Mouse (Mus musculus) stomach, embryonic 14.5 days (tissue): ENCODE data around the gene Disc1. TPM values are rescaled to one million over a fixed set of nuclear protein-coding genes. Genes with fewer than 3 reads are reported as not detected.

ENCODE experiments used
- ATAC-seq: fragments of 200-750 bp; cut with Nextera tagmentation; 2 replicates; pipeline ENCODE4 v1.8.0; 2017; ENCODE audit warnings: low read depth, moderate TSS enrichment; ENCODE audit not compliant: insufficient number of reproducible peaks, insufficient read depth, low FRiP score
- H3K27ac ChIP-seq: fragments of 300-500 bp; sonication (generic); 2 replicates; pipeline ENCODE4 v1.5.1; 2014; ENCODE audit warnings: mild to moderate bottlenecking, low read length, moderate library complexity, mixed read lengths
- H3K27me3 ChIP-seq: fragments of 300-500 bp; sonication (generic); 2 replicates; pipeline ENCODE4 v1.6.1; 2014; ENCODE audit warnings: low read length, control low read depth, mixed read lengths; ENCODE audit not compliant: control insufficient read depth, insufficient read depth
- H3K36me3 ChIP-seq: fragments of 300-500 bp; sonication (generic); 2 replicates; pipeline ENCODE4 v1.6.1; 2014; ENCODE audit warnings: mild to moderate bottlenecking, control low read depth, low read length, moderate library complexity, mixed read lengths; ENCODE audit not compliant: control insufficient read depth, insufficient read depth
- H3K4me1 ChIP-seq: fragments of 300-500 bp; sonication (generic); 2 replicates; pipeline ENCODE4 v1.6.1; 2014; ENCODE audit warnings: low read length, control low read depth, mixed read lengths; ENCODE audit not compliant: control insufficient read depth, insufficient read depth
- H3K4me2 ChIP-seq: fragments of 300-500 bp; sonication (generic); replicated peaks from 2 replicates; pipeline ENCODE4 v1.6.1; 2014; ENCODE audit warnings: low read depth, low read length, control low read depth
- H3K4me3 ChIP-seq: fragments of 300-500 bp; sonication (generic); 2 replicates; pipeline ENCODE4 v1.5.1; 2014; ENCODE audit warnings: low read depth, low read length, control low read depth
- H3K9ac ChIP-seq: fragments of 300-500 bp; sonication (generic); replicated peaks from 2 replicates; pipeline ENCODE4 v1.6.1; 2014; ENCODE audit warnings: low read depth, mild to moderate bottlenecking, control low read depth, low read length, moderate library complexity, mixed read lengths
- H3K9me3 ChIP-seq: fragments of 300-500 bp; sonication (generic); 2 replicates; pipeline ENCODE4 v1.6.1; 2016; ENCODE audit warnings: low read depth, low read length, control low read depth; ENCODE audit not compliant: control insufficient read depth
- WGBS: fragments of 180-500 bp; shearing (Covaris S2); extraction: QIAGEN DNeasy Blood & Tissue Kit; methylation state at CpG from one replicate; pipeline ENCODE4 v1.1.7; 2014; 5-methylcytosine and 5-hydroxymethylcytosine counted together
- polyA plus RNA-seq: library from polyadenylated mRNA; unstranded; fragments of >200 nt; fragmentation: Nextera tagmentation; extraction: Ambion mirVana; gene quantifications from 2 replicates; pipeline ENCODE4 v1.2.1, GENCODE M21; 2014

Disc1 gene
- polyA plus RNA-seq, 1 experiment from 2014 or later = 3.0 TPM

DNA sequence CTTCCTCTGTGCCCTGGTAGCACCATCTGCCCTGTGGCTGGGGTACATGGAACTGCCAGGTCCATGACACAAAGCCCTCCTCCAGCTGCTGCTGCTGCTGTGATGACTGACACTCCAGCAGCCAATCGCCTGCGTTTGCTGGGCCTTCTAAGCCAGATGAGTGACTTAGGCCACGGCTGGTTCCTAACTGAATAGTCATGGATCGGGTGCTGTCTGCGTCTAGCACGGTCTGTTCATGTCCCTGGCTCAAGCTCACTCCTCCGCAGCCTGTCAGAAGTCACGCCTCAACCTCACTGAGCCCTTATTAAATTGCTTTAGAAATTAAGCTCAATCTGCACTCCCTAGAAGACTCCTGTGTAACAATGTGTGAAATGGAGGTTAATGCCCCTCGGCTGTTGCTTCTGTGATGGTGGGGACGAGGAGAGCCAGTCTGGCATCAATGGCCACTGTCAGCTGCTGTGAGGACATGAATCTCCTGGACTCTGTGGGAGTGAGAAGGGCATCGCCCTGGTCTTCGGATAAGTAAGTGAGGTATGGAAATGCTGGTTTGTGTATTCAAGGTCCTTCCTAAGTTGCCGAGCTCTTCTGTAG is 146.4 kb downstream of the Disc1 start:
- Histone ChIP-seq H3K9ac (no peak overlapping the region), H3K4me3 (no peak overlapping the region), H3K9me3 (no peaks in the 10 kb centered on the region), H3K4me1 (no peaks in the 10 kb centered on the region), H3K4me2 (no peak overlapping the region), H3K36me3 (no peaks in the 10 kb centered on the region), H3K27me3 (no peaks in the 10 kb centered on the region), H3K27ac (no peak overlapping the region)
- WGBS = 81% methylated on average over 13 of the region's 13 CpGs
- ATAC-seq = no peak

DNA sequence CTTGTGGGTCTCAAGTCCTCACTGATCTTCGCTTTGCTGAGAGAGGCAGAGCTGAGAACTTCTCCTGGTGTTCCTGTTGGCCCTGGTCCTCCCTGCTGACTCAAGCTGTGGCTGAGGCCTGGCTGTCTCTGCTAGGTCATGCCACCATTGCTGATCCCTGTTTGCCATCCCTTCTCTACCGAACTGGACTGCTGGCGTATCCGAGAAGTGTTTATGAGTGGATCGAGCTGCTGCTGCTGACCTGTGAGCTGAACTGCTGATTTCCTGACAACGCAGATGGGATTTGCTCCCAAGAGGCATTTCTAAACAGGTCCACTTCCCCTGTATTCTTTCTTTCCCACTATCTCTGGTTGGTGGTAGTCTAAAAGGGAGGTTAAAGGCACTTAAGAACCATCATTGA is 147.7 kb downstream of the Disc1 start:
- H3K36me3 ChIP-seq = no peaks in the 10 kb centered on the region
- H3K4me2 ChIP-seq = no peak overlapping the region
- no peaks in the 10 kb centered on the region for H3K4me1 ChIP-seq
- no peaks in the 10 kb centered on the region for H3K27me3 ChIP-seq
- H3K9me3 ChIP-seq = no peaks in the 10 kb centered on the region
- H3K4me3 ChIP-seq = no peak overlapping the region
- H3K9ac ChIP-seq = no peak overlapping the region
- H3K27ac ChIP-seq = no peak overlapping the region
- 73% methylated on average over 6 of the region's 6 CpGs for WGBS
- ATAC-seq = no peak

DNA sequence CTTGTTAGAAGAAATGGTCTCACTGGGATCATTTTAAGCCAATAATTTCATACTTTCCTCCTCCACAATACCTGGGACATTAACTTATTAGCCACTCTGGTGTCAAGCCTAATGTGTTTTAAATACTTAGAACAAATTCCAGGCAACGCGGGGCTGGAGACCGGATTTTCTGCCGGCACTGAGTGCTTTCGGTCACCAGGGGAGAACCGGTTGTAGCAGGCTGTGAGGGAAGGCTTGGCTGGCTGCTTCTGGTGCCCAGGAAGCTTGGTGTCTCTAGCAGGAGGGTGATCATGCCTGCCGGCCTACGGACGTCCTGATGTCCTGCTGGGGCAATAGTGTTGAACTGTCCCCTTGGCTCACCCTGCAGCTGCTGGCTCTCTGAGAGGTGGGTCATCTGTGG is 149.0 kb downstream of the Disc1 start:
- no peak overlapping the region for H3K9ac ChIP-seq
- H3K9me3 ChIP-seq = no peaks in the 10 kb centered on the region
- no peak overlapping the region for H3K4me3 ChIP-seq
- no peaks in the 10 kb centered on the region for H3K36me3 ChIP-seq
- no peak overlapping the region for H3K27ac ChIP-seq
- H3K4me1 ChIP-seq = no peaks in the 10 kb centered on the region
- ATAC-seq = no peak
- H3K27me3 ChIP-seq = no peaks in the 10 kb centered on the region
- WGBS = 73% methylated on average over 9 of the region's 9 CpGs
- H3K4me2 ChIP-seq = no peak overlapping the region

DNA sequence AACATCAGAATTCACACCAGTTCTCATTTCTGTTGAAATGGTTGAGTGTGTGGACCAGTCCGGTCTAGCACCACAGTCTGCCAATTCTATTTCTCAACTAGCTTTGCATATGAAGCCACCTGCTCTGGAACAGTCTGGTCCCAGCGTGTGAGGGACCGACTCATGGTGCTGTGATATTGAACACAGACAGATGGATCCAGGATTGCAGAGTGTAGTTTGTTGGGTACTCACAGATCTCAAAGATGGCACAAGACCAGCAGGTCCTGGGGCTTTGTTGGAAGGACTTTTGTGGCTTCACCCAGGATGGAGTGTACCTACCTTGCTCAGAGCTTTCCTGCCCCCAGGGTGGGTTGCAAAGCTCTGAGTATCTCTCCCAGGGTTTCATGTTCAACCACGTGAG is 151.6 kb downstream of the Disc1 start:
- no peak for ATAC-seq
- Histone ChIP-seq H3K4me2 (no peak overlapping the region), H3K4me3 (no peak overlapping the region), H3K4me1 (no peaks in the 10 kb centered on the region), H3K27me3 (no peaks in the 10 kb centered on the region), H3K9me3 (no peaks in the 10 kb centered on the region), H3K36me3 (no peaks in the 10 kb centered on the region), H3K27ac (no peak overlapping the region), H3K9ac (no peak overlapping the region)
- 94% methylated on average over 4 of the region's 4 CpGs for WGBS

DNA sequence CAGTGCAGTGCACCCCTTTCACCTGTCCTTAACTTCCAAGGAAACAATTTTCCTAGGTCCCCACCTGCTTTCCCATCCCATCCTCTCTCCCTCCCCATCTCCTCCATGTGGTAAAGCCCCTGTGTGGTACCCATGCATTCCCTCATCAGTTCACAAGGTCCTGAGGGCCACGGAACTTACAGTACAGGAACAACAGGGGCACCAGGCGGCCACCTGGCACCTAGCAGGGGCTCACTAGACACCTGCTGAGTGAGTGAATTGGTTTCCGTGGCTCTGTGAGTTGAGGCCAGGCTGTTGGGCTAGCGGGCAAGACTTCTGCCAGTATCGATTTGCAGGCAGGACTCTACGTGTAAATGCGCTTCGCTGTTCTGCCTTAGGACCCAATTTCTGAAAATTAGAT is 152.4 kb downstream of the Disc1 start:
- no peak for ATAC-seq
- Histone ChIP-seq H3K4me2 (no peak overlapping the region), H3K9me3 (no peaks in the 10 kb centered on the region), H3K4me1 (no peaks in the 10 kb centered on the region), H3K4me3 (no peak overlapping the region), H3K27ac (no peak overlapping the region), H3K9ac (no peak overlapping the region), H3K27me3 (no peaks in the 10 kb centered on the region), H3K36me3 (no peaks in the 10 kb centered on the region)
- 72% methylated on average over 8 of the region's 8 CpGs for WGBS

DNA sequence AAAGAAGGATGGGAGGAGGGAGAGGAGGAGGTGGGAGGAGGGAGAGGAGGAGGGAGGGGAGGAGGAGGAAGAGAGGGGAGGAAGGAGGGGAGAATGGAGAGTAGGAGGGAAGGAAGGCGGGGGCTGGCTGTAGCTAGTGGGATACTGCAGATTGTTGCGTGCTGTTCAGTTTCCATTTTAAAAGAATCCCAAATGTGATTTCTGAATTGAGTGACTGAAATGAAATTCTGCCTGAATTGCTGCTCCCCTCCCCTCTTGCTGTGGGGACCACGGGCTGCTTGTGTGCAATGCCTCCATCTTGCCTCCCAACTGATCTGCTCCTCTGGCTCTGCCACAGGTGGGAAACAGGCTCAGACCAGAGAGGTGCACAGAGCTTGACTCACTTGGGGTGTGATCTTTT is 153.0 kb downstream of the Disc1 start:
- 81% methylated on average over 3 of the region's 3 CpGs for WGBS
- Histone ChIP-seq H3K27me3 (no peaks in the 10 kb centered on the region), H3K9me3 (no peaks in the 10 kb centered on the region), H3K4me2 (no peak overlapping the region), H3K36me3 (no peaks in the 10 kb centered on the region), H3K9ac (no peak overlapping the region), H3K4me3 (no peak overlapping the region), H3K4me1 (no peaks in the 10 kb centered on the region), H3K27ac (no peak overlapping the region)
- no peak for ATAC-seq

DNA sequence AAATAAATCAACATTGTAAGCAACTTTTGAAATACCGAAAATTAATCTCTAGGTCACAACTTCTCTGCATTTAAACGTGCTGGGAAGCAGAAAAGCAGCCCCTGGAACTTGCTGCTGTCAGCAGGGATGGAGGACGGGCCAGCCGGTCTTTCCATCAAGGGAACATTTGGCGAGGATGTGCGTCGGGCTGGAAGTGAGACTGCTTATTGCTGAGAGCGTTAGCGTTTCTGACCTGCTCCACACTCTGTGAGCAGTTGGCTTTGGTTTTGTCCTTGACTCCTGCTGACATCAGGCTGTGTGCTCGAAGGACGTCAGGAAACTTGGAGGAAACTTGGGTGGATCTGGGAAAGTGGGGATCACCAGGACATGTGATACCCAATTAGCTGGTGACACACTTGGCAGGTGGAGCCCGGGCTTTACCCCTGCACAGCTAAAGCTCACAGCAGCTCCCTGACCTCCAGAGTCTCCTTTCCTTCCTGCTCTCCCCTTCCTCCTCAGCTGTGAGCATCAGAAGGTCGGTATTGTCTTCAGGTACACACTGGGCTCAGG is 158.7 kb downstream of the Disc1 start:
- H3K9me3 ChIP-seq = no peaks in the 10 kb centered on the region
- 0 out of 2 replicates have a peak, but pooled peaks cover 3% of the 10 kb centered on the region for H3K4me1 ChIP-seq
- H3K4me3 ChIP-seq = no peak overlapping the region
- H3K27me3 ChIP-seq = no peaks in the 10 kb centered on the region
- no peak overlapping the region for H3K4me2 ChIP-seq
- WGBS = 50% methylated on average over 13 of the region's 13 CpGs
- H3K9ac ChIP-seq = no peak overlapping the region
- no peaks in the 10 kb centered on the region for H3K36me3 ChIP-seq
- ATAC-seq = no peak
- no peak overlapping the region for H3K27ac ChIP-seq

DNA sequence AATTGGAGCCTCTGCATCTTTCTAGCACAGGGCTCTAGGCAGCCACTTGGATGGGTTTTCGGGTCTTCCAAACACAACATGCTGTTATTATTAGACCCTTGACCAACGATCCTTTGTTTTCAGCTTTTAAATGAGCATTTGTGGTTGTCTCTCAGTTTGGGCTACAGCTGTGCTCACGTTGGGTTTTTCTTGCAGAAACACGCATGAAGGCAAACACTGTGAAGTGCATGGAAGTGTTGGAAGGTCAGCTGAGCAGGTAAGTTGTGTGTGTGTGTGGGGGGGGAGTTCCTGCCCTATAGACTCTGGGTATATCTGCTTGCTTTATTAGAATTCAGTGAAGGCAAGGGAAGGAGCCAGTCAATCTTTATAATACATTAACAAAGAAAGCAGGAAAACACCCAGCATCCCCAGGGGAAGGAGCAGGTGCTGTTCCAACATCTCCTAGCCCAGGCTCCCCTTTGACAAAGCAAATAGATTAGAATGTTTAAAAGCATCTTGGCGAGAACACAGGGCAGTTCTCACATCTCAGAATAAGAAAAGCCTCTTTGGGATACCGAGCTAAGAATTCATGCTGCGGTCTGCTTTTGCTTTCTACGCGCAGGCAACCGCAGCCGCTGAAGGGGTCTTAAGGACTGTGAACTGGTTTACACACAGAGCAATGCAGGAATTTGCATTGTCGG is 164.0 kb downstream of the Disc1 start:
- H3K9ac ChIP-seq = no peak overlapping the region
- H3K4me3 ChIP-seq = no peak overlapping the region
- no peak for ATAC-seq
- no peaks in the 10 kb centered on the region for H3K9me3 ChIP-seq
- H3K36me3 ChIP-seq = no peaks in the 10 kb centered on the region
- peaks cover 13% of the 10 kb centered on the region for H3K4me1 ChIP-seq
- no peak overlapping the region for H3K27ac ChIP-seq
- H3K4me2 ChIP-seq = no peak overlapping the region
- H3K27me3 ChIP-seq = no peaks in the 10 kb centered on the region
- 50% methylated on average over 12 of the region's 12 CpGs for WGBS
